Mouse (Mus musculus) telencephalon, adult 2 months (tissue): ENCODE measurements around the gene Heatr5b.
A peak's percentile ranks its signal among the peaks of the same experiment; 100 is the strongest.

Experiments
- DNase-seq: peaks from one replicate; pipeline ENCODE4 v3.0.0-alpha.2; 2011; ENCODE audit warnings: low read depth, low spot score

Heatr5b gene

GRCm38 (mm10) chr17:78768937-78769336 lies 66.2 kb downstream of the Heatr5b start:
- DNase-seq = no peak

GRCm38 (mm10) chr17:78767546-78767945 lies 67.6 kb downstream of the Heatr5b start:
- DNase-seq = no peak

- DNase-seq = no peak
Measured at GRCm38 (mm10) chr17:78766084-78766483, 69.1 kb downstream of the Heatr5b start.

- no peak for DNase-seq
Measured at GRCm38 (mm10) chr17:78763272-78763671, 71.9 kb downstream of the Heatr5b start.

- DNase-seq = no peak
Measured at GRCm38 (mm10) chr17:78752938-78753655, 82.1 kb downstream of the Heatr5b start.

GRCm38 (mm10) chr17:78752064-78752463 lies 83.1 kb downstream of the Heatr5b start:
- no peak for DNase-seq

- no peak for DNase-seq
Measured at GRCm38 (mm10) chr17:78748440-78748839, 86.7 kb downstream of the Heatr5b start.

GRCm38 (mm10) chr17:78738416-78738815 lies 96.7 kb downstream of the Heatr5b start:
- DNase-seq = no peak

GRCm38 (mm10) chr17:78737771-78738170 lies 97.4 kb downstream of the Heatr5b start:
- DNase-seq = no peak

GRCm38 (mm10) chr17:78737096-78737495 lies 98.1 kb downstream of the Heatr5b start, which contains the start of gene Strn:
Gene Strn (minus strand): TSS chr17:78737196.
- DNase-seq = no peak

GRCm38 (mm10) chr17:78736473-78736988 lies 98.6 kb downstream of the Heatr5b start:
- DNase-seq = peak; percentile 93

GRCm38 (mm10) chr17:78735731-78736472 lies 99.3 kb downstream of the Heatr5b start:
- DNase-seq = no peak

GRCm38 (mm10) chr17:78734806-78735205 lies 100.4 kb downstream of the Heatr5b start:
- DNase-seq = no peak

GRCm38 (mm10) chr17:78732056-78732455 lies 103.1 kb downstream of the Heatr5b start:
- no peak for DNase-seq

GRCm38 (mm10) chr17:78726746-78727449 lies 108.3 kb downstream of the Heatr5b start:
- DNase-seq = no peak

GRCm38 (mm10) chr17:78724461-78725055 lies 110.6 kb downstream of the Heatr5b start:
- no peak for DNase-seq

GRCm38 (mm10) chr17:78721690-78722089 lies 113.5 kb downstream of the Heatr5b start:
- DNase-seq = no peak

GRCm38 (mm10) chr17:78719086-78719485 lies 116.1 kb downstream of the Heatr5b start:
- DNase-seq = no peak

GRCm38 (mm10) chr17:78710258-78710657 lies 124.9 kb downstream of the Heatr5b start:
- DNase-seq = no peak

GRCm38 (mm10) chr17:78708422-78708821 lies 126.7 kb downstream of the Heatr5b start:
- no peak for DNase-seq

- no peak for DNase-seq
Measured at GRCm38 (mm10) chr17:78702988-78703387, 132.2 kb downstream of the Heatr5b start.
